Mouse (Mus musculus) right cerebral cortex, postnatal 36 days (tissue): ENCODE measurements around the gene Hormad2.

ENCODE experiments used
- DNase-seq, 2 experiments: peaks; one replicate each; pipeline ENCODE4 v3.0.0; 2022; ENCODE audit warnings: low spot score in 2 of 2, mixed read lengths in 1 of 2

Gene Hormad2

DNA sequence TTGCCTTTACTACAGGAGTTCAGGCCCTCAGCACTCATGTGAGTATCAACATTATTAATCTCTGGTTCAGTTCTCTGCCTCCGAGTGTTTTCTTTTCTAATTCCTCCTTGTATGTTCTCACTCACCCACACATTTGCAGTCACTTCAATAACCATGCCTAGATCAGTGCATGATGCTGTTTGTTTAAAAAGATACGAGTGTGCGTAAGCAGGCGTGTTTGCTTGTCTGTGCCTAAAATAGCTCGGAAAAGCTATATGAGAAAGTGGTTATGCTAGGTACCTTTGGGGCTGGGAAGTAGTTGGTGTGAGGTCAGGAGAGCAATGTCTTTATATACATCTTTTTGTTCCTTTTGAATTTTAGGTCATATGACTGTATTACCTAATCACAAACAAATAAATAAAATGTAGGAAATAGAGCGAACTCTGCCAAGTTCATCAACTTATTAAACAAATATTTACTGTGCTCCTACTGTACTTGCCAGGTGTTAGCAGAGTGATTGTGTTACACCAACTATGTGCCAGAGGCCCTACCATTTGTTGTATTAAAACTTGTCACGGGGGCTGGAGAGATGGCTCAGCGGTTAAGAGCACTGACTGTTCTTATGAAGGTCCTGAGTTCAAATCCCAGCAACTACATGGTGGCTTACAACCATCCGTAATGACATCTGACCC is 100.7 kb downstream of the Hormad2 start:
- DNase-seq = no peak

DNA sequence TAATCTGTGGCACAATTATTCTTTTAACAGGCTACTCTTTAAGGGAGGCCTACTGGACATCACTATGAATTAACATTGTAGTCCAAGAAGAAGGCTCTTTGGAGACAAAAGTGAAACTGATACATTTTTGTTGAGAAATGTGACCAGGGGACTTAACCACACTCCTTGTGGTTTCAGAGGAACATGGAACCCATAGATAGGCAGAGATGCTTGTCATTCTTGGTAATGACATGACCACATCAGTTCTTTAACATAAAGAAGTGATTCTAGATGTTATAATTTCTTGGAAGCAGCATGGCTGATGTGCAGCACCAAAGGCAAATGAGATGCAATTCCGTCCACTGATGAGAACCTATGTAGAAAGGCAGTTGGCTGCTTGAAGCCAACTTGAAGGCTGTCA is 101.6 kb downstream of the Hormad2 start:
- no peak for DNase-seq

GRCm38 (mm10) chr11:4336693-4337283 is 104.1 kb downstream of the Hormad2 start:
- DNase-seq = no peak

GRCm38 (mm10) chr11:4335810-4336692 is 104.9 kb downstream of the Hormad2 start:
- DNase-seq = no peak

- no peak for DNase-seq
Measured at GRCm38 (mm10) chr11:4332961-4333360, 107.9 kb downstream of the Hormad2 start.

DNA sequence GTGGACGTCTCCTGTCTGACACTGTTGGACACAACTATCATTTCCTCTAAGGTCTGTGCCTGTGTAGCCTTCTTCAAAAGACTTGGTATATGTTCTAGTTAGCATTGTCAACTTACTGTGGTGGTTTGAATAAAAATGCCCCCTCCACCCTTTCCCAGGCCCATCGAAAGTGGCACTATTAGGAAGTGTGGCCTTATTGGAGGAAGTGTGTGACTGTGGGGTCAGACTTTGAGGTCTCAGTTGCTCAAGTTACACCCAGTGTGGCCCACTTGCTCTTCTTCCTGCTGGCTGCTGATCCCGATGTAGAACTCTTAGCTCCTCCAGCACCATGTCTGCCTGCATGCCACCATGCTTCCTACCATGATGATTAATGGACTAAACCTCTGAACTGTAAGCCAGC is 112.7 kb downstream of the Hormad2 start:
- no peak for DNase-seq

DNA sequence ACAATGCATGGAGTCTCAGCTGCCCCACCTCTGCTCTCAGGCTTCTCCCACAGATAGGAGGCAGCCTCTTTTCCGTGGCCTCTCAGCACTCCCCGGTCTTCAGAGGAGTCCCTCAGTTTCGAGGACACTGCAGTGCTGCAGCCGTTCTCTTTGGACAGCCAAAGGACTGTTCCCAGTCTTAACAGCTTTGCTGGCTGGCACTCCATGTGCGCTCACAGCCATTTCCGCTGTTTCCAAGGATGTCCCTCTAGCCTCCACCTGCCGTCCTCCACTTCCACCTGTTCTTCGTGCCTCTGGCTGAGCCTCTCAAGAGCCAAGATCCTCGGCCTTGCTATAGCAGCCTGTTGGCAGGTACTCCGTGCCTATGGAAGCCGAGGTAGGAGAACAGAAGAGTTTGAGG is 117.4 kb downstream of the Hormad2 start:
- DNase-seq = no peak

- no peak for DNase-seq
Measured at GRCm38 (mm10) chr11:4322943-4323342, 118.0 kb downstream of the Hormad2 start.

DNA sequence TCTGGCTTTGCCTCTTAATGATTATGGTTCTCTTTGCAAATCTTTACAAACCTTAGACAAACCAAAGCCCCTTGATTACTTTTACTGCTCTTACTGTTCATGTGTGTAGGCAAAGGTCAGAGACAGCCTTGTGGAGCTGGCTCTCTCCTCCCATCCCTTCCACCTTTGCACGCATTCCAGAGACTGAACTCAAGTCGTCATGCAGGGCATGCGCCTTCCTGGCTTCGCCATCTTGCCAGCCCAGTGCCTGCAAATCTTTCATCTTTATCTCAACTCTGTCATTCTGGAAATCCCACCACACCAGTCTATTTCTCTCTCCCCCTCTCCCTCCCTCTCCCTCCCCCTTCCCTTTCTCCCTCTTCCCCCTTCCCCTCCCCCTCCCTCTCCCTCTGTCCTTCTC is 120.0 kb downstream of the Hormad2 start:
- DNase-seq = no peak

GRCm38 (mm10) chr11:4319212-4319955 is 121.5 kb downstream of the Hormad2 start:
- no peak for DNase-seq

- no peak for DNase-seq
Measured at GRCm38 (mm10) chr11:4318011-4318410, 122.9 kb downstream of the Hormad2 start.

- no peak for DNase-seq
Measured at GRCm38 (mm10) chr11:4317287-4317686, 123.6 kb downstream of the Hormad2 start.

DNA sequence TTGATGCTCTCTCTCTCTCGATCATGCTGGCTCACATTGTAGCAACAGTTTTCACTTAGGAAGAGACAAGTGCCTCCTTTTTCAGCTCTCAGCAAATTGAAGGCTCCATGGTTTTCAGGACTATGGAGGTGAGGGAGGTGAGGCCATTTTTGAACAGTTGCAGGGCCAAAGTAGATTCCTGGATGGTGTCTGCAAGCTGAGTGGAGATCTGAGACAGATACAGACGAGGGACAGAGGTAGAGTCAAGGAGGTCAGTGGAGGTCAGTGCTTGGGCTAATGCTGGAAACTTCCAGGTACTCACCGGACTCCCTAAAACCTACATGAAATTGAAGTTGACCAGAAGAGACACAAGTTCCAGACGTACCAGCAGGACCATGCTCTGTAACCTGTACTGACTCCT is 128.7 kb downstream of the Hormad2 start:
- DNase-seq = no peak

- no peak for DNase-seq
Measured at GRCm38 (mm10) chr11:4310324-4310723, 130.6 kb downstream of the Hormad2 start.

GRCm38 (mm10) chr11:4309613-4310012 is 131.3 kb downstream of the Hormad2 start:
- DNase-seq = no peak

DNA sequence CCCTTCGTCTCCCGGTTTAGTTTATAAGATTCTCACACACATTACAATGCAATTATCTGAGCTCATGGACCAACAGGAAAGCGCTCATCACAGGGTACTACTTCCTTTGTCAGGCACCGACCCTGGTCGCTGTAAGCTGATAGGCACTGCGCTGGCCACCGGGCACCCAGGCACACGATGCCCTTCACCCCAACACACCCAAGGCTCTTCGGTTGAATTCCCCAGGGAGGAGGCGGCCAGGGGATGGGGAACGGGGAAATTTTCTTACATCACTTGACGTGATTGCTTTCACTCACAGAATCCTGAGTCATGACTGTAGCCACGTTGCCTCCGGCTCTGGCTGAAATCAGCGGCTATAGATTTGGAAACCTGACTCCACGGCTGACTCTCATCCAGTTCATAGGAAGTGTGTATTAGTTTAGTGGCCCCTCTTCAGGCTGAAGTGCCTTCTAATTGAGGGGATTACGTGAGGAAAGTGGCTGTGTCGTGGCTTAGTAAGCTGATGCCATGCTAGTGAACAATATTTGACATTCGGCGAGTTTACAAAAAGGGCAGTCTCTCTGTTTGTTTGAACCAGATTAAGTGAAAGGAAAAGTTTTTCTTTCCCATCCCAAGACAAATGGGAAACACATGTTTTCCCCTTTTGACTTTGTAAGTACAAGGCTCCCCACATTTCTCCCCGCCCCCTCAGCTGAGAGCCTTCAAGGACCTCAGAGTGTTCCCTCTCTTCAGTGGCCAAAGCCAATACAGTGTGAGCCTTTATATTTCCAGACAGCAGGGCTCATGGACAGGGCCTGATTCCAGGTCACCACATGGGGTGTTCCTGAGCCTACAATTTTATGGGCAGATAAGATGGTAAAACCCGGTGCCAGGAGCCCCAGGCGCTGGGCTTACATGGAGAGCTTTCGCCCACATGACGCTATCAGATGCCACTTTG is 132.1 kb downstream of the Hormad2 start:
- DNase-seq = no peak

- no peak for DNase-seq
Measured at GRCm38 (mm10) chr11:4308060-4308513, 132.8 kb downstream of the Hormad2 start.

DNA sequence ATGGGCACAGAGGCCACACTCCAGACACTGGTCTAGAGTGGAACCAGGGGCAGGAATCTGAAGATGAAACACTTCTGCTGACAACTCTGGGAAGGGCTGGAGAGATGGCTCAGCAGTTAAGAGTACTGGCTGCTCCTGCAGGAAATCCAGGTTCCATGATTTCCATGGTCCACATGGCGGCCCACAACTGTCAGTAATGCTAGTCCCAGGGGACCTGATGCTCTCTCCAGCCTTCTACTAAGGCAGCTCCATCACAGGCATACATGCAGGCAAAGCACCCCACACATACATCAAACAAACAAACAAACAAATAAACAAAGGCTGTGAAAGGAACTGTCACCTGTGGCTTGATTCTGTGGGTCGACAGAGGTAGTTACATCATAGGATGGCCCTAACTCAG is 134.8 kb downstream of the Hormad2 start:
- no peak for DNase-seq

GRCm38 (mm10) chr11:4305090-4305489 is 135.8 kb downstream of the Hormad2 start:
- DNase-seq = no peak

GRCm38 (mm10) chr11:4304203-4304602 is 136.7 kb downstream of the Hormad2 start:
- DNase-seq = no peak

DNA sequence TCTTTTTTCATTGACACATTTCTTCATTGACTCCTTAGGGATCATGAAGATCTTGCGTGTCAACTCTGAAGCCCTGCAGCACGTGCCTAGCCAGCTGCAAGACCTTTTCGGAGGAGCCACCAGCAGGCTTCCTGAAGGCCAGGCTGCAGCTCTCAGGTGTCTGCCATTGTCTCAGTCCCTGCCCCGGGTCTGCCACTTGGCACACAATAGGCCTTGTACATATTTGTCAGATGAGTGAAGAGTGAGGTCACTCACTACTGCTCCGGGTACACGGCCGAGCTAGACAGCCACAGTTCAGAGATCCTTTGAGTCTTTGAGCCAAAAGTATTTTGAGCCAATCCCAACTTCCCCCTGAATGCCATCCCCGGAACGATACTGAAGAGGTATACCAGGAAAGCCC is 137.9 kb downstream of the Hormad2 start:
- DNase-seq = no peak
